Mouse (Mus musculus) forebrain, embryonic 13.5 days (tissue): ENCODE data around the gene Frmd8. TPM values are rescaled to one million over a fixed set of nuclear protein-coding genes. Genes with fewer than 3 reads are reported as not detected.
A peak's percentile ranks its signal among the peaks of the same experiment; 100 is the strongest.
"Not testable (repeated sequence)": the region's sequence is repeated elsewhere in the genome, so short reads cannot be mapped to it uniquely, and the experiment has no call there.

Experiments used
- ATAC-seq: fragments of 200-750 bp; cut with Nextera tagmentation; 2 replicates; pipeline ENCODE4 v1.8.0; 2017
- H3K27ac ChIP-seq: fragments of 300-500 bp; sonication (generic); 2 replicates; pipeline ENCODE4 v1.5.1; 2015; ENCODE audit warnings: inconsistent platforms, mild to moderate bottlenecking, moderate library complexity
- H3K27me3 ChIP-seq: fragments of 300-500 bp; sonication (generic); 2 replicates; pipeline ENCODE4 v1.6.1; 2015; ENCODE audit warnings: mild to moderate bottlenecking, inconsistent platforms
- H3K36me3 ChIP-seq: fragments of 300-500 bp; sonication (generic); 2 replicates; pipeline ENCODE4 v1.6.1; 2015; ENCODE audit warnings: mild to moderate bottlenecking, inconsistent platforms; ENCODE audit not compliant: poor library complexity, severe bottlenecking
- H3K4me1 ChIP-seq: fragments of 300-500 bp; sonication (generic); 2 replicates; pipeline ENCODE4 v1.6.1; 2015; ENCODE audit warnings: inconsistent platforms
- H3K4me2 ChIP-seq: fragments of 300-500 bp; sonication (generic); 2 replicates; pipeline ENCODE4 v1.6.1; 2015; ENCODE audit warnings: inconsistent platforms, mild to moderate bottlenecking, moderate library complexity
- H3K4me3 ChIP-seq: fragments of 300-500 bp; sonication (generic); 2 replicates; pipeline ENCODE4 v1.5.1; 2015; ENCODE audit warnings: mild to moderate bottlenecking, inconsistent platforms
- H3K9ac ChIP-seq: fragments of 300-500 bp; sonication (generic); 2 replicates; pipeline ENCODE4 v1.6.1; 2015; ENCODE audit warnings: mild to moderate bottlenecking, inconsistent platforms
- H3K9me3 ChIP-seq: fragments of 300-500 bp; sonication (generic); replicated peaks from 2 replicates; pipeline ENCODE4 v1.6.1; 2016; ENCODE audit warnings: inconsistent platforms
- WGBS: fragments of 180-500 bp; shearing (Covaris S2); methylation state at CpG from one replicate; pipeline ENCODE4 v1.1.7; 2015; 5-methylcytosine and 5-hydroxymethylcytosine counted together
- polyA plus RNA-seq: library from polyadenylated mRNA; unstranded; fragments of >200 nt; fragmentation: Nextera tagmentation; extraction: Ambion mirVana; gene quantifications from 2 replicates; pipeline ENCODE4 v1.2.1, GENCODE M21; 2015

Gene Frmd8
- polyA plus RNA-seq, 1 experiment from 2014 or later, result 21.7 TPM

- H3K9me3 ChIP-seq, result no peaks in the 10 kb centered on the region
- peaks cover 29% of the 10 kb centered on the region for H3K4me1 ChIP-seq
- peaks cover 52% of the 10 kb centered on the region for H3K36me3 ChIP-seq
- H3K9ac ChIP-seq, result no peak overlapping the region
- no peak for ATAC-seq
- no peaks in the 10 kb centered on the region for H3K27me3 ChIP-seq
- WGBS, result 92% methylated on average over 3 of the region's 3 CpGs
- H3K4me2 ChIP-seq, result no peak overlapping the region
- no peak overlapping the region for H3K27ac ChIP-seq
- no peak overlapping the region for H3K4me3 ChIP-seq
Measured at GRCm38 (mm10) chr19:5907275-5907674, 32.2 kb upstream of the Frmd8 start.

GRCm38 (mm10) chr19:5894002-5894678 lies 19.1 kb upstream of the Frmd8 start, which contains the start of gene Tigd3:
Tigd3 (minus strand) TSS chr19:5894149.
- Histone ChIP-seq H3K4me1 (peaks cover 37% of the 10 kb centered on the region), H3K27me3 (no peaks in the 10 kb centered on the region), H3K4me3 (peak within 1 kb of the TSS; percentile 64), H3K9ac (peak within 1 kb of the TSS; percentile 88), H3K9me3 (no peaks in the 10 kb centered on the region), H3K4me2 (peak within 1 kb of the TSS; percentile 77), H3K36me3 (peaks cover 46% of the 10 kb centered on the region), H3K27ac (peak within 1 kb of the TSS; percentile 57)
- peak; percentile 97 for ATAC-seq
- WGBS, result 5% methylated on average over 36 of the region's 36 CpGs

GRCm38 (mm10) chr19:5893282-5894001 lies 18.4 kb upstream of the Frmd8 start:
- Histone ChIP-seq H3K4me1 (peaks cover 37% of the 10 kb centered on the region), H3K27ac (peak overlapping the region; percentile 57), H3K4me2 (peak overlapping the region; percentile 77), H3K4me3 (peak overlapping the region; percentile 64), H3K27me3 (no peaks in the 10 kb centered on the region), H3K9me3 (no peaks in the 10 kb centered on the region), H3K36me3 (peaks cover 41% of the 10 kb centered on the region), H3K9ac (peak overlapping the region; percentile 88)
- WGBS, result 12% methylated on average over 16 of the region's 31 CpGs
- no peak; the same call in 1 of the 2 replicates for ATAC-seq

GRCm38 (mm10) chr19:5892735-5893134 lies 17.7 kb upstream of the Frmd8 start:
- no peak for ATAC-seq
- 0 out of 2 replicates have a peak overlapping the region, but pooled peaks have one; percentile 31 for H3K27ac ChIP-seq
- H3K4me2 ChIP-seq, result peak overlapping the region; percentile 77
- WGBS, result 94% methylated on average over 13 of the region's 13 CpGs
- peak overlapping the region; percentile 64 for H3K4me3 ChIP-seq
- peak overlapping the region; percentile 88 for H3K9ac ChIP-seq
- H3K9me3 ChIP-seq, result no peaks in the 10 kb centered on the region
- H3K27me3 ChIP-seq, result no peaks in the 10 kb centered on the region
- H3K4me1 ChIP-seq, result peaks cover 37% of the 10 kb centered on the region
- peaks cover 36% of the 10 kb centered on the region for H3K36me3 ChIP-seq

- 94% methylated on average over 7 of the region's 7 CpGs for WGBS
- Histone ChIP-seq H3K4me2 (peak overlapping the region; percentile 77), H3K4me3 (peak overlapping the region; percentile 64), H3K4me1 (peaks cover 37% of the 10 kb centered on the region), H3K27ac (no peak overlapping the region), H3K9me3 (no peaks in the 10 kb centered on the region), H3K9ac (no peak overlapping the region), H3K36me3 (peaks cover 31% of the 10 kb centered on the region), H3K27me3 (no peaks in the 10 kb centered on the region)
- no peak for ATAC-seq
Measured at GRCm38 (mm10) chr19:5892262-5892661, 17.2 kb upstream of the Frmd8 start.

GRCm38 (mm10) chr19:5891521-5892258 lies 16.6 kb upstream of the Frmd8 start:
- Histone ChIP-seq H3K4me2 (no peak overlapping the region), H3K9me3 (no peaks in the 10 kb centered on the region), H3K36me3 (peaks cover 27% of the 10 kb centered on the region), H3K4me3 (no peak overlapping the region), H3K4me1 (peaks cover 37% of the 10 kb centered on the region), H3K27ac (no peak overlapping the region), H3K9ac (peak overlapping the region; percentile 17; the same call in 1 of the 2 replicates), H3K27me3 (no peaks in the 10 kb centered on the region)
- ATAC-seq, result no peak
- WGBS, result 93% methylated on average over 12 of the region's 12 CpGs

- peaks cover 31% of the 10 kb centered on the region for H3K4me1 ChIP-seq
- no peak overlapping the region for H3K9ac ChIP-seq
- no peaks in the 10 kb centered on the region for H3K27me3 ChIP-seq
- H3K9me3 ChIP-seq, result no peaks in the 10 kb centered on the region
- H3K4me2 ChIP-seq, result no peak overlapping the region
- no peak overlapping the region for H3K27ac ChIP-seq
- no peak overlapping the region for H3K4me3 ChIP-seq
- ATAC-seq, result no peak
- H3K36me3 ChIP-seq, result peaks cover 16% of the 10 kb centered on the region
- 87% methylated on average over 4 of the region's 4 CpGs for WGBS
Measured at GRCm38 (mm10) chr19:5889211-5889610, 14.1 kb upstream of the Frmd8 start.

- Histone ChIP-seq H3K9me3 (no peaks in the 10 kb centered on the region), H3K4me3 (no peak overlapping the region), H3K27me3 (no peaks in the 10 kb centered on the region), H3K27ac (no peak overlapping the region), H3K36me3 (peaks cover 11% of the 10 kb centered on the region), H3K9ac (no peak overlapping the region), H3K4me2 (no peak overlapping the region), H3K4me1 (peaks cover 16% of the 10 kb centered on the region)
- no peak for ATAC-seq
- 79% methylated on average over 3 of the region's 3 CpGs for WGBS
Measured at GRCm38 (mm10) chr19:5887234-5887815, 12.3 kb upstream of the Frmd8 start.

GRCm38 (mm10) chr19:5885838-5886237 lies 10.8 kb upstream of the Frmd8 start:
- Histone ChIP-seq H3K27me3 (no peaks in the 10 kb centered on the region), H3K9me3 (no peaks in the 10 kb centered on the region), H3K4me2 (no peak overlapping the region), H3K9ac (no peak overlapping the region), H3K4me3 (no peak overlapping the region), H3K4me1 (peaks cover 6% of the 10 kb centered on the region; the same call in 1 of the 2 replicates), H3K27ac (no peak overlapping the region), H3K36me3 (no peaks in the 10 kb centered on the region)
- no peak for ATAC-seq
- 55% methylated on average over 4 of the region's 4 CpGs for WGBS

- H3K36me3 ChIP-seq, result no peaks in the 10 kb centered on the region
- H3K27me3 ChIP-seq, result no peaks in the 10 kb centered on the region
- ATAC-seq, result no peak
- 56% methylated on average over 1 of the region's 1 CpGs for WGBS
- H3K27ac ChIP-seq, result no peak overlapping the region
- H3K4me1 ChIP-seq, result no peaks in the 10 kb centered on the region
- H3K4me2 ChIP-seq, result no peak overlapping the region
- H3K9me3 ChIP-seq, result no peaks in the 10 kb centered on the region
- H3K9ac ChIP-seq, result no peak overlapping the region
- H3K4me3 ChIP-seq, result no peak overlapping the region
Measured at GRCm38 (mm10) chr19:5883935-5884334, 8.9 kb upstream of the Frmd8 start.

GRCm38 (mm10) chr19:5882079-5882478 lies 7.0 kb upstream of the Frmd8 start:
- H3K4me2 ChIP-seq, ATAC-seq, H3K4me3 ChIP-seq, H3K27me3 ChIP-seq, H3K9ac ChIP-seq, H3K9me3 ChIP-seq, H3K4me1 ChIP-seq, H3K27ac ChIP-seq, H3K36me3 ChIP-seq: not testable (repeated sequence)
- 90% methylated on average over 5 of the region's 5 CpGs for WGBS
